Mouse (Mus musculus) testis, adult 2 months (tissue): Measurements from ENCODE around the gene Lrrc8d. TPM values are rescaled to one million over a fixed set of nuclear protein-coding genes. Genes with fewer than 3 reads are reported as not detected.

Experiments used
- H3K27ac ChIP-seq: fragments of 200-500 bp; 2 replicates; pipeline ENCODE4 v1.5.1; 2012; ENCODE audit warnings: low read depth, low read length; ENCODE audit not compliant: control insufficient read depth, insufficient read depth
- H3K27me3 ChIP-seq: fragments of 200-500 bp; 2 replicates; pipeline ENCODE4 v1.6.1; 2012; ENCODE audit warnings: mild to moderate bottlenecking, low read length, moderate library complexity; ENCODE audit not compliant: control insufficient read depth, insufficient read depth
- H3K36me3 ChIP-seq: fragments of 200-500 bp; 2 replicates; pipeline ENCODE4 v1.6.1; 2012; ENCODE audit warnings: mild to moderate bottlenecking, low read length; ENCODE audit not compliant: control insufficient read depth, insufficient read depth
- H3K4me1 ChIP-seq: fragments of 200-500 bp; 2 replicates; pipeline ENCODE4 v1.6.1; 2012; ENCODE audit warnings: low read length; ENCODE audit not compliant: control insufficient read depth, insufficient read depth
- H3K4me3 ChIP-seq: fragments of 200-500 bp; 2 replicates; pipeline ENCODE4 v1.5.1; 2012; ENCODE audit warnings: low read depth, mild to moderate bottlenecking, low read length, moderate library complexity, mixed read lengths; ENCODE audit not compliant: control insufficient read depth
- CTCF ChIP-seq: fragments of 200-500 bp; IDR thresholded peaks from 2 replicates; pipeline ENCODE4 v1.5.1; 2012; ENCODE audit warnings: low read depth, mild to moderate bottlenecking, inconsistent platforms, low read length, moderate library complexity; ENCODE audit not compliant: control insufficient read depth, insufficient read depth, insufficient replicate concordance
- POLR2A ChIP-seq: fragments of 200-500 bp; IDR thresholded peaks from 2 replicates; pipeline ENCODE4 v1.6.1; 2012; ENCODE audit warnings: low read depth, mild to moderate bottlenecking, inconsistent platforms, low read length, moderate library complexity; ENCODE audit not compliant: control insufficient read depth
- polyA plus RNA-seq: library from polyadenylated mRNA; depleted of rRNA; stranded (reverse); fragments of >200 nt; gene quantifications from 2 replicates; pipeline ENCODE4 v1.2.3, GENCODE M21; 2012

The Lrrc8d gene
- polyA plus RNA-seq, 1 experiment: 4.8 TPM

DNA sequence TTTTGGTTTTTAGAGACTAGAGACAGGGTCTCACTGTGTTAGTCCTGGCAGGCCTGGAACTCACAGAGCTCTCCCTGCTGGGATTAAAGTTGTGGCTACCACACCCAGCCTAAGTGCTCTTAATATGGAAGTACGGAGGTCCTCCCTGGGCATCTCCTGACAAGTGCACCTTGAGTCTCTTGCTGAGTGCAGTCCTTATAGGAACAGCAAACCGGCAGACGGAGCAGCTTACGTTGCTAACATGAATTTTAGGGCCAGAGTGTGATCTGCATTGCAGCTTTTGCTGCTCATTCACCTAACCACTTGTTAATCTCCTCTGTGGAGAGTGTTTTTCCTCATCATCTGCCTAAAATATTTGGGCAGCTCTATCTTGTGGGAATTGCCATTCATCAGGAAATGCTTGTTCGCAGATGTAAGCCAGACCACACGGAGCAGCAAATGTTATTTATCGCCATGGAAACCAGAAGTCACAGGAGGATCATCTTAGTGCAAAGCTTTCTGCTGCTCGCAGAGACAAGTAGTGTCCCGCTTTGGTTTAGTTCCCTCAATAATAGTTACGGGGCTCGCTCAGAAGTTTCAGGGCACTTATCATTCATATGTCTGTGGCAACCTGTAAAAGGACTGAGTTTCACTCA is 62.2 kb downstream of the Lrrc8d start:
- H3K4me1 ChIP-seq: no peaks in the 10 kb centered on the region
- no peak overlapping the region for H3K27ac ChIP-seq
- TF ChIP-seq CTCF: no peak
- no peak for TF ChIP-seq POLR2A
- no peaks in the 10 kb centered on the region for H3K36me3 ChIP-seq
- H3K4me3 ChIP-seq: no peak overlapping the region
- H3K27me3 ChIP-seq: no peaks in the 10 kb centered on the region

DNA sequence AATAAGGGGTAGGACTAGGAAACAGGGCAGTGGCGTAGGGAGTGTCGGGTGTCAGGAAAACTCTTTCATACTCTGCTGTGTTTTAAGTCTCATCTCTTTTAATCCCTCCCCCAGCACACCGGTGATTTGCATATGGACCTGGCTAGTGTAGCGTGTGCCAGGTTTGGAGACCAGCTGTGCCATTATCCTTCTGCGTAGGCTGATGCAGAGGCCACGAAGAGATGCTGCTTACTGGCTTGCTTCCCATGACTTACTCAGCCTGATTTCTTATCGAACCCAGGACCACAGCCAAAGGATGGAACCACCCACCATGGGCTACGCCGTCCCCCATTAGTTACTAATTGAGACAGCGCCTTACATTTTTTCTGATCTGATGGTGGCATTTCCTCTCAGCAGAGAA is 64.6 kb downstream of the Lrrc8d start:
- Histone ChIP-seq H3K27me3 (no peaks in the 10 kb centered on the region), H3K36me3 (no peaks in the 10 kb centered on the region), H3K27ac (no peak overlapping the region), H3K4me3 (no peak overlapping the region), H3K4me1 (no peaks in the 10 kb centered on the region)
- TF ChIP-seq CTCF (no peak), POLR2A (no peak)

DNA sequence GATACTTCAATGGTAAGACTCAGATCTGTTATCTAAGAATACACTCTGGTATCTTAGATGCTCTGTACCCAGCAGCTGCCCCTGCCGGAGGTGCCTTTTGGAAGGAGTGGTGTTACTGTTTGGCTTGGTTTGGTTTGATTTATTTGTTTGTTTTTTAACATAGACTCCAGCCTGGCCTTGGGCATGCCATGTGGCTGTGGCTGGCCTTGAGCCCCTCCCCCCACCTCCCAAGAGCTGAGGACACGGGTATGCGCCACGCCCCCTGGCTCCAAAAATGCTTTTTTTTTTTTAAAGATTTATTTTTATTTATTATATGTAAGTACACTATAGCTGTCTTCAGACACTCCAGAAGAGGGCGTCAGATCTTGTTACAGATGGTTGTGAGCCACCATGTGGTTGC is 65.6 kb downstream of the Lrrc8d start:
- H3K27ac ChIP-seq: no peak overlapping the region
- no peaks in the 10 kb centered on the region for H3K4me1 ChIP-seq
- H3K27me3 ChIP-seq: no peaks in the 10 kb centered on the region

DNA sequence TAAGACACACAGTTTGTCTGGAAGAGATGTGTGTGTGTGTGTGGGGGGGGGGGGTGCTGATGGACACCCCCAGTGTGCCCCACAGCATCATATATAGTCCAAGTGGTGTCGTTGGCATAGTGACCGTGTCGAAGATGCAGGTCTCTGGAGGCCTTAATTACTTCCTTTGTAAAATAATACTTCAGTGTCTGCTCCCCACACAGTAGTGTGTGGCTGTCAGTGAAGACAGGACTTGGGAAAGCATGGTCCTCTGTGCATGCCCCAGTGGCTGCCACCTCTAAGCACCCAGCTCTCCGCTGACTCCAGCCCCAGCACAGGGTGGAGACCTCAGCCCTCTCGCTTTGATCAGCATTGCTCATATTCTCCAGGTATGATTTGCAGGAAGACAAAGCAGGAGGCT is 76.6 kb downstream of the Lrrc8d start:
- H3K4me3 ChIP-seq: no peak overlapping the region
- no peaks in the 10 kb centered on the region for H3K27me3 ChIP-seq
- no peaks in the 10 kb centered on the region for H3K36me3 ChIP-seq
- H3K27ac ChIP-seq: no peak overlapping the region
- TF ChIP-seq POLR2A (no peak), CTCF (no peak)
- no peaks in the 10 kb centered on the region; the same call in 1 of the 2 replicates for H3K4me1 ChIP-seq

More for the DNA sequence above, 65.6 kb downstream of the Lrrc8d start:
- H3K4me3 ChIP-seq: no peak overlapping the region
- no peaks in the 10 kb centered on the region for H3K36me3 ChIP-seq
- TF ChIP-seq POLR2A (no peak), CTCF (no peak)

DNA sequence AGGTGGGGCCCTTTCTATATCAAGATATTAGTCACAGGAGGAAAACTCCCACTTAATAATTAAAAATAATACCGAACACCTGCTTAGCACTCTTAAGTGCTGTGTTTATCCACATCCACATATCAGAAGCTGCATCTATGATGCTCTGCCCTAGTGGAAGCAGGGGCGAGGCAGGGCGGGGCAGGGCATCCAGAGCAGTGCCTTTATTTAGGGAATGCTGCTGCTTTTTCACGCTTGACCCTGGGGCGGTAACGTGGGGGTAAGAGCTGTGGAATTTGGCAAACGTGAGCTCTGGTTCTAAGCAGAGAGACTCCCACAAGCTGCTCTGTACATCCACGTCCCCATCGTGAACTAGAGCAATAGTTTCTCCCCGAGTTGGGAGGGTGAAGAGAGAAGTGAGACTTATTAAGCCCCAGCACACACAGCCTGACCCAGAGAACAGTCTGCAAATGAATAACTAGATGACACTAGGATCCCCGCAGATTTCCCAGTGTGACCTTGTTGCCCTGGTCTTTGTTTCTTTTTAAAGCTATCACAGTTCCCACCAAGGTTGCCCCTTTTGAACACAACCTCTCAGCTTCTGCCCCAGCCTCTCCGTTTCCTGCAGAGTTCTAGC is 77.3 kb downstream of the Lrrc8d start:
- Histone ChIP-seq H3K4me3 (no peak overlapping the region), H3K4me1 (no peaks in the 10 kb centered on the region; the same call in 1 of the 2 replicates), H3K27ac (no peak overlapping the region), H3K27me3 (no peaks in the 10 kb centered on the region), H3K36me3 (no peaks in the 10 kb centered on the region)
- no peak for TF ChIP-seq CTCF
- TF ChIP-seq POLR2A: no peak

DNA sequence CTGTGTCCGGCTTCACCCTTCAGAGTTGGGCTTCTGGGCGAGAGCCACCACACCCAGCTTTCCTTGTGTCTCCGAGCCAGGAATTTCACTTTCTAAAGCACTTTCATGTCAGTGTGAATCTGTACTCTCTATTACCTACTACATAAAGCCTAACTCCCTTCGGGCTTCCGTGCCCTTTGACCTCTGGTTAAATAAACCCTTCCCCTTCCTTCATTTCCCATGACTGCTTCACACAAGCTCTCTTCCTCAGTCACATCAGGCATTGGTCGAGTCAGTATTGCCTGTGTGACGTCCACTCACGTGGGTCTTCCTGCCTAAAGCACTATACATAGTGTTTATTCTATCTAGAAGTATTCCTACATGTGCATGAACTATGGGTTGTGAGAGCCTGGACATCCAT is 77.9 kb downstream of the Lrrc8d start:
- no peaks in the 10 kb centered on the region for H3K27me3 ChIP-seq
- TF ChIP-seq POLR2A: no peak
- TF ChIP-seq CTCF: no peak
- no peaks in the 10 kb centered on the region for H3K36me3 ChIP-seq
- no peak overlapping the region for H3K4me3 ChIP-seq
- no peak overlapping the region for H3K27ac ChIP-seq
- H3K4me1 ChIP-seq: no peaks in the 10 kb centered on the region; the same call in 1 of the 2 replicates

DNA sequence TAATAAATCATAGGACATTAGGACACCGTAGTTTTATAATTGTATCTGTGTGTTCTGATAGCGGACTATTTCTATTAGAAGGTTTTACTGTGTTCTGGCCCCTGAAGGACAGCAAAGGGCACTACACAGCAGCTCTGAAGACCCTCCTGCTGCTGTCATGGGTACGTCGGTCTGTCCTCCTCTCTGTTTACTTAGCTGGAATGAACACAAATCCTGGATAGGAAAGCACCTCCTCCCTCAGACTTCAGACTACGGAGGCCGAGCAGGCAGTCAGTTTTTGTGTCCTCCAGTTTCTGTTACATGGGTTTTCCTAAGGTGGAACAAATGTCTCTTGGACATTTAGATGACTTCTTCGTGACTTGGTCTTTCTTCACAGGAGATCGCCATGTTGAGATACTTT is 78.4 kb downstream of the Lrrc8d start:
- Histone ChIP-seq H3K27me3 (no peaks in the 10 kb centered on the region), H3K27ac (no peak overlapping the region), H3K4me3 (no peak overlapping the region), H3K36me3 (no peaks in the 10 kb centered on the region), H3K4me1 (no peaks in the 10 kb centered on the region; the same call in 1 of the 2 replicates)
- TF ChIP-seq POLR2A: no peak
- no peak for TF ChIP-seq CTCF
